Mouse (Mus musculus) bone marrow macrophage, adult 2 months (primary cell): ENCODE measurements around the gene 4931428F04Rik. TPM values are rescaled to one million over a fixed set of nuclear protein-coding genes. Genes with fewer than 3 reads are reported as not detected.
A peak's percentile ranks its signal among the peaks of the same experiment; 100 is the strongest.

ENCODE experiments used
- H3K27ac ChIP-seq: 2 replicates; pipeline ENCODE4 v1.5.1; 2012; ENCODE audit warnings: low read depth, low read length; ENCODE audit not compliant: insufficient read depth
- H3K4me1 ChIP-seq: 2 replicates; pipeline ENCODE4 v1.6.1; 2012; ENCODE audit warnings: low read length; ENCODE audit not compliant: control insufficient read depth, insufficient read depth
- H3K4me3 ChIP-seq: 2 replicates; pipeline ENCODE4 v1.5.1; 2012; ENCODE audit warnings: mild to moderate bottlenecking, low read length, moderate library complexity; ENCODE audit not compliant: insufficient read depth
- CTCF ChIP-seq: IDR thresholded peaks from 2 replicates; pipeline ENCODE4 v1.5.1; 2012; ENCODE audit warnings: low read depth, mild to moderate bottlenecking, low read length, moderate library complexity
- POLR2A ChIP-seq: IDR thresholded peaks from 2 replicates; pipeline ENCODE4 v1.6.1; 2012; ENCODE audit warnings: mild to moderate bottlenecking, low read depth, low read length, borderline replicate concordance
- polyA plus RNA-seq: library from polyadenylated mRNA; stranded (reverse); fragments of >200 nt; gene quantifications from 2 replicates; pipeline ENCODE4 v1.2.4, GENCODE M21; 2012; ENCODE audit not compliant: missing spikeins, insufficient read depth, insufficient read length

4931428F04Rik gene
- 0.67 and 1.3 TPM in 2 replicates for polyA plus RNA-seq

- H3K4me1 ChIP-seq, result peaks cover 10% of the 10 kb centered on the region; the same call in 1 of the 2 replicates
- peak within 1 kb of the TSS; percentile 70 for H3K4me3 ChIP-seq
- TF ChIP-seq CTCF (no peak; the same call in 1 of the 2 replicates), POLR2A (no peak)
- H3K27ac ChIP-seq, result peak within 1 kb of the TSS; percentile 53
These were observed at the start of gene 4931428F04Rik for GRCm38 (mm10) chr8:105289805-105290460. Gene 4931428F04Rik, minus strand, starts transcription at chr8:105289864.

GRCm38 (mm10) chr8:105338992-105339391, 49.3 kb upstream of the 4931428F04Rik start:
- peak overlapping the region; percentile 78 for H3K27ac ChIP-seq
- H3K4me3 ChIP-seq, result peak overlapping the region; percentile 35; the same call in 1 of the 2 replicates

GRCm38 (mm10) chr8:105336373-105337130, 46.9 kb upstream of the 4931428F04Rik start:
- Histone ChIP-seq H3K27ac (no peak overlapping the region), H3K4me3 (no peak overlapping the region), H3K4me1 (peaks cover 29% of the 10 kb centered on the region)
- TF ChIP-seq POLR2A, result no peak
- TF ChIP-seq CTCF, result no peak

More at GRCm38 (mm10) chr8:105338992-105339391, 49.3 kb upstream of the 4931428F04Rik start:
- TF ChIP-seq POLR2A (no peak), CTCF (no peak)
- H3K4me1 ChIP-seq, result peaks cover 37% of the 10 kb centered on the region

- TF ChIP-seq POLR2A (no peak), CTCF (no peak)
- no peak overlapping the region for H3K27ac ChIP-seq
- no peak overlapping the region for H3K4me3 ChIP-seq
- peaks cover under 1% of the 10 kb centered on the region for H3K4me1 ChIP-seq
These were observed 42.9 kb upstream of the 4931428F04Rik start for GRCm38 (mm10) chr8:105332523-105332922.

- TF ChIP-seq CTCF (no peak), POLR2A (no peak)
- Histone ChIP-seq H3K4me3 (no peak overlapping the region), H3K4me1 (peaks cover 4% of the 10 kb centered on the region), H3K27ac (no peak overlapping the region)
These were observed 42.3 kb upstream of the 4931428F04Rik start for GRCm38 (mm10) chr8:105331931-105332330.

- Histone ChIP-seq H3K4me1 (peaks cover 4% of the 10 kb centered on the region), H3K4me3 (no peak overlapping the region), H3K27ac (no peak overlapping the region)
- TF ChIP-seq CTCF, result no peak
- no peak for TF ChIP-seq POLR2A
These were observed 41.8 kb upstream of the 4931428F04Rik start for GRCm38 (mm10) chr8:105331469-105331868.

- Histone ChIP-seq H3K4me3 (no peak overlapping the region), H3K4me1 (peaks cover 6% of the 10 kb centered on the region), H3K27ac (no peak overlapping the region)
- TF ChIP-seq POLR2A, result no peak
- no peak for TF ChIP-seq CTCF
These were observed 40.7 kb upstream of the 4931428F04Rik start for GRCm38 (mm10) chr8:105330325-105330724.

- H3K4me1 ChIP-seq, result peaks cover 12% of the 10 kb centered on the region
- peak overlapping the region; percentile 77 for H3K27ac ChIP-seq
- TF ChIP-seq POLR2A, result no peak
- no peak for TF ChIP-seq CTCF
- H3K4me3 ChIP-seq, result peak overlapping the region; percentile 75
These were observed 37.3 kb upstream of the 4931428F04Rik start for GRCm38 (mm10) chr8:105326968-105327367.

- peak within 1 kb of the TSS; percentile 77 for H3K27ac ChIP-seq
- TF ChIP-seq POLR2A (peak; percentile 26), CTCF (peak; percentile 52)
- peaks cover 12% of the 10 kb centered on the region for H3K4me1 ChIP-seq
- peak within 1 kb of the TSS; percentile 75 for H3K4me3 ChIP-seq
These were observed 36.5 kb upstream of the 4931428F04Rik start, which contains the start of the genes Lrrc29 and Tmem208 for GRCm38 (mm10) chr8:105326141-105326672. Gene Lrrc29, minus strand, starts transcription at chr8:105326278. Gene Tmem208, plus strand, starts transcription at chr8:105326354.

GRCm38 (mm10) chr8:105325641-105326093, 36.0 kb upstream of the 4931428F04Rik start:
- Histone ChIP-seq H3K27ac (peak overlapping the region; percentile 29), H3K4me3 (peak overlapping the region; percentile 75), H3K4me1 (peaks cover 12% of the 10 kb centered on the region)
- TF ChIP-seq POLR2A (no peak), CTCF (no peak)
